Mouse (Mus musculus) right cerebral cortex, adult 18-20 months (tissue): ENCODE results near the gene Slc9a1.

Experiments used
- DNase-seq: peaks from one replicate; pipeline ENCODE4 v3.0.0; 2022; ENCODE audit warnings: mixed read lengths

Gene Slc9a1

GRCm38 (mm10) chr4:133375812-133376577 is 6.5 kb downstream of the Slc9a1 start:
- no peak for DNase-seq

- DNase-seq, result peak; percentile 73
Observed at GRCm38 (mm10) chr4:133378236-133379045, 8.9 kb downstream of the Slc9a1 start.

- no peak for DNase-seq
Observed at GRCm38 (mm10) chr4:133379046-133379347, 9.5 kb downstream of the Slc9a1 start.

GRCm38 (mm10) chr4:133379861-133380260 is 10.4 kb downstream of the Slc9a1 start:
- no peak for DNase-seq

DNA sequence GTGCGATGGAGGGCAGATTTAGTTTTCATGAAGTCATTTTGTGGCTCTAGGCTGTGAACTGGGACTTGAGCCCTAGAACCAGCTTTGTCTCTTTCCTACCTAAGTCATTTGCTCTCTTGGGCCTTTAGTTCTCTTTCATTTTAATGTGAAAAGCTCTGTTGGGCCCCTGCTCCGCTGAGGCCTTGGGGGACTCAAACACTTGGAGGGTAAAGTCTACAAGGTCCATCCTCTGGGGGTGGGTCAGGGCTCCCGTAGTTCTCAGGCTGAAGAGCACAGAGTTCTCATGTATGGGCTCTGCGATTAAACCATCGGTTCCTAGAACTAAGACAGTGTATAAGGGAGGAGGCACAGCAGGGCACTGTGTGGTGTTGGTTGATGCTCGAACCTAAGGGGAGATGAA is 11.0 kb downstream of the Slc9a1 start:
- DNase-seq, result no peak

GRCm38 (mm10) chr4:133381141-133381540 is 11.6 kb downstream of the Slc9a1 start:
- no peak for DNase-seq

GRCm38 (mm10) chr4:133386061-133386797 is 16.7 kb downstream of the Slc9a1 start:
- no peak for DNase-seq

DNA sequence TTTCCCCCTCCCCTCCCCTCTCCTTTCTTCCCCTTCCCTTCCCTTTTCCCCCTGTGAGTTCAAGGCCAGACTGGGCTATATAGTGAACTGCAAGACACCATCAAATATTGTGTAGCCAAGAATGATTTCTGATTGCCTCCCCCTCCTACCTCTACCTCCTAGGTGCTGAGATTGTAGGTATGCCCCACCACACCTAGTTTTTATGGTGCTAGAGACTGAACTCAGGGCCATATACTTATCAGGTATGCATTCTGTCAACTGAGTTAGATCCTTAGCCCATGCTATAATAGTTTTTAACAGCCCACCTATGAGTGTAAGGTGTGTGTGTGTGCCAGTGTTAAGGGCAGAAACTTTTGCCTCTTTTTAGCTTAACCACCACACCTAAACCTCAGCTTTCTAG is 17.5 kb downstream of the Slc9a1 start:
- no peak for DNase-seq

DNA sequence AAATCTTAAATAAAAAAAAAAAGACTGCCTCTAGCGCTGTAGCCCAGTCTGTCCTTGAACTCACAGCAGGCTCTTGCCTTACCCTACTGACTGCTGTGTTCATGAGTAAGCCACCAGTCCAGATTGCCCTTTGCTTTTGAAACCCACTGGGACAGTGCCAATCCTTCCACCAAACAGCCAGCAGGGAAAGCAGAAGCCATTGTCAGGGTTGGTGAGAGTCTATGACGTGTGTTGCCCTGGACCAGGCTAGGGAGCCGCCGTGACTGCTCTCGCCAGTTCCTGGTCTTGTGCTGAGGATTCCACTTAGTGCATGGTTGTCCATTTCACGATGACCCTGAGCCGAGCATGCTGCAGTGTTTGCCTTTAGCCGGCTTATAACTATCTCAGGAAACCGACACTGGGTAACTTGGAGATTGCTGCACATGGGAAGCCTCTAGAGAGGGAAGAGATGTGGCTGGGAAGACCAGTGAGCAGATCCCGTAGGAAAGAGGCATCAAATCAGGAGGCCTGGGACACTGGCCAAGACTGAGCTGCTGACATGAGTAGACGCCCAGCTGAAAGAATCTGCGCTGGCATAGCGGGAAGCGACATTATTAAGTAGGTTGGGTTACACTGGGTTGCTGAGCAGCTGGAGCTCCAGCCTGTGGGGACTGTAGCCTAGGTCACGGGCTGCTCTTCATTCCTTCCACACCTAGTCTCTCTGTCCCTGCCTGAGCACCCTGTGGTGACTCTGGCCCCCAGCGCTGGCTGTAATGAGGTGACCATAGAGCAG is 19.5 kb downstream of the Slc9a1 start:
- DNase-seq, result no peak

GRCm38 (mm10) chr4:133390042-133390441 is 20.5 kb downstream of the Slc9a1 start:
- DNase-seq, result no peak

GRCm38 (mm10) chr4:133390585-133390984 is 21.1 kb downstream of the Slc9a1 start:
- no peak for DNase-seq

DNA sequence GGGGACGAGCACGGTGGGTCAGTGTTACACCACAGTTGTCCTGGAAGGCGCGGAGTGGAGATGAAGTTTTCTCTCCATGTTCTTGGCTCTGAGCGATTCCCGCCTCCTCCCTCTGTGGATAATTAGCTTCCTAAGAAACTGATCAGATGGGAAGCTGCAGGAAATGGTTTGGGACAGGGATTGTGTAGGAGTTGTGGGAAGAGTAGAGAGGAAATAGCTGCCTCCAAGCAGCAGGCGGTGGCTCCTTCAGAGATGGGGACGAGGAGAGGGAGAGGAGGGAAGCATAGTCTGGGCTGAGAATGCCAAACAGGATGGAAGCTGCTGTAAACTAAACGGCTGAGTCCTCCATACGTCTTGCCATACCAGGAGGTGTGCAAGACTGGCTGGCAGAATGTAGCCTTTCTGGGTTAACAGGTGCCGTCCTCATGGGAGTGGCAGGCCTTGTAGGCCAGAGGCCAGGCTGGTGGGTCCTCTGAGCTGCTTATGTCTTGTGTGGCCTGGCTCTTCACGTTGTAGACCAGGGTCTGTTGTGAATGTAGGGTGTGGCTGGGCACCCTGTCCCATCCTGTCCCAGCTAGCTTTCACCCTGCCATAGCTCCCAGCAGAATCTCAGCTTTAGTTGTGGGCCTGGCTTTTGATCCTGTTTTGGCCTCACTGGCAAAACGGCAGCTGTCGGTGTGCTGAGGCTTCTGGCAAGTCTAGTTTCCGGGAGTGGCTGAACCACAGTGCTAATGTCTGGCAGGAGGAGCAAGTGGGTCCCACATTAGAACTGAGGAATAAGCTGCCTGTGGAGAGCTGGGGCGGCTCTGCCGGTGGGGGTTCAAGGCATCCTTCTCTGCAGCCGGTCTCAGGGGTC is 21.9 kb downstream of the Slc9a1 start:
- peak; percentile 81 for DNase-seq

- no peak for DNase-seq
Observed at GRCm38 (mm10) chr4:133394981-133395573, 25.6 kb downstream of the Slc9a1 start.

GRCm38 (mm10) chr4:133396079-133396478 is 26.6 kb downstream of the Slc9a1 start:
- no peak for DNase-seq

GRCm38 (mm10) chr4:133397299-133397698 is 27.8 kb downstream of the Slc9a1 start:
- no peak for DNase-seq

DNA sequence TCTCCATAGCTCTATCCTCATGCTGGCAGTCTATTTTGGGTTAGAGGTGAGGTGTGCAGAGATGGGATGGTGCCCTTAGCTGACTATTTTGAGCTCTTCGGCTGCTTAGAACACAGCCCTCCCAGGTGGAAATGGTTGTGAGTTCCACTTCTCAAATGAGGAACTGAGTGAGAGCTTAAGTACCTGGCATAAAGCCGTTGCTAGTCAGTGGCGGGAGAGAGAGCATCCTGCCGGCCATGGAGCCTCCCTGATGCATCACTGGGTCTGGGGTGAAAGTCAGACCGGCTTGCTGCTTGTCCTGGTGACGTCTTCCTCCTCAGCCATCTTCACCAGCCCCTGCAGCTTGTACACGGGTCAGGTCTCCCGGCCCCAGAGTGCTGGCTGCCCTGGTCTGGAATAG is 28.5 kb downstream of the Slc9a1 start:
- no peak for DNase-seq

GRCm38 (mm10) chr4:133398619-133399018 is 29.1 kb downstream of the Slc9a1 start:
- no peak for DNase-seq

DNA sequence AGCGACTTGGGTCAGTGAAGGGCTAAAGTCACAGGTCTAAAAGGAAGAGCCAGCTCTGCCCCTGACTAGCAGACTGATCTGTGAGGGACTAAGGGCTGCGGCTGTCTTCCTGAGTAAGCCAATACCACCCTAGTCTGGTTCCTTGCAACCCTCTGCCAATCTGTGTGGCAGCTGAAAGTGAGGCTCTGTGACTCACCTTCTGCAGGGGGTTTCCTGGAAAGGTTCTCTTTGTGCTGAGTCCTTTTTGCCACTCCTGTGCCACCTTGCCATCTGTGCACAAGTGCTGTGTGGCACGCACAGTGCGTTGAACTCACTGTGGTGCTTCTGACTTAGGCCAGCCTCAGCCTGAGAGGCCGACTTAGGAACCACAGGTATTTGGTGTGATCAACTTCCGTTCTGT is 30.0 kb downstream of the Slc9a1 start:
- DNase-seq, result no peak

- DNase-seq, result no peak
Observed at GRCm38 (mm10) chr4:133400098-133400497, 30.6 kb downstream of the Slc9a1 start.

DNA sequence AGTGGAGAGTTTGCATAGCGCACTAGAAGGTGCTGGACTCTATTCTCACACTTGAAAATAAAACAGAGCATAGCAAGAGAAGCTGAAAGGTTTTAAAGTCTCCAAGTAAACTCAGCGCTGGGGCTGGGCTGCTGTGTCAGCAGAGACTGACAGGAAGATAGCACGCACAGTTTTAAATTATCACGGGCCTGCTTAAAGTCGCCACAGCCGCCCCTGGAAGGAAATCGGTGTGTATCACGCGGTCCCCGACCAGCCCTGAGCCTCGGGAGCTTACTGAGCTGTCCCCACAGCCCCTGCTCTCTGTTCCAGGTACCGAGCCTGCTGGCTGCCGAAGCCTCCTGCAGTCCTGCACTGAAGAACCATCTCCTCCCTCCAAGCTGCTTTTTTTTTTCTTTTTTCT is 32.5 kb downstream of the Slc9a1 start:
- no peak for DNase-seq

- no peak for DNase-seq
Observed at GRCm38 (mm10) chr4:133403611-133404228, 34.2 kb downstream of the Slc9a1 start.
